ENCODE assay signal across 13 mouse cellular contexts in the genomic region with DNA sequence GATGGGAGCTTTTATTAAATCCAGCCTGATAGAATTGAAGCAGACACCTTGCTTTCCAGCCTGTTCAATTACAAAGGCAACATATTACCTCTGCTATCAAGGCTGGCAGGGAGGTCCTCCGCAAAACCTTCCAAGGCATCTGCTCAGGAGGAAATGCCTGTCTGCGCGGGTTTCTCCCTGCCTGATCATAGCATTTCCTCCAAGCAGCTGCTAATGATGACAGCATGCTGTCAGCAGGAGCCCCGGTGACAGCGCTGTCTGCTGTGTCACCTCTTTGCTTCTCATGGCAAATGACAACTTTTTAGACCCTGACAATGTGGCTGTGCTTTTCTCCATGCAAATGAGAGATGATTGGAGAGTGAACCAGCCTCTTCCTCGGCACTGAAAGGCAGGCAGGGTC.
DNase-seq lines count a peak whose midpoint lies in the region; ATAC-seq and TF ChIP-seq lines count a peak whose summit lies in the region.
"Had no signal": no experiment of that assay in that cellular context is flagged by ENCODE, and none has a peak within 500 bp of the region (broad histone marks: within the 10 kb centered on the region; RNA-seq: fewer than 3 reads in every experiment).

No protein-coding gene starts in this region.

- no peaks in the 10 kb centered on the region for H3K36me3 ChIP-seq in heart, embryonic 13.5 days
- H3K36me3 ChIP-seq in forebrain, embryonic 14.5 days (ENCODE audit: control insufficient read depth, insufficient read depth, low read length) = no peaks in the 10 kb centered on the region
- no peaks in the 10 kb centered on the region for H3K36me3 ChIP-seq in hindbrain, postnatal 0 days (ENCODE audit: insufficient read depth, low read length)
- H3K36me3 ChIP-seq: embryonic facial prominence, embryonic 12.5 days; stomach, embryonic 15.5 days had no signal

- peaks cover 15% of the 10 kb centered on the region for H3K4me1 ChIP-seq in heart, embryonic 13.5 days
- H3K4me1 ChIP-seq in forebrain, embryonic 14.5 days (ENCODE audit: control insufficient read depth, insufficient read depth, low read length) = no peaks in the 10 kb centered on the region
- H3K4me1 ChIP-seq in hindbrain, postnatal 0 days (ENCODE audit: insufficient read depth, low read length) = no peaks in the 10 kb centered on the region
- H3K4me1 ChIP-seq: embryonic facial prominence, embryonic 12.5 days; stomach, embryonic 15.5 days had no signal

- no peak overlapping the region for H3K27ac ChIP-seq in heart, embryonic 13.5 days (replicated peaks)
- H3K27ac ChIP-seq in forebrain, embryonic 14.5 days (ENCODE audit: low read depth, low read length) = no peak overlapping the region
- no peak overlapping the region for H3K27ac ChIP-seq in hindbrain, postnatal 0 days
- H3K27ac ChIP-seq: embryonic facial prominence, embryonic 12.5 days; kidney, postnatal 0 days; stomach, embryonic 15.5 days had no signal

- TF ChIP-seq CTCF in hindbrain, postnatal 0 days (IDR thresholded peaks at IDR 0.05; ENCODE audit: low read depth) = no peak

- intact Hi-C loops in heart, postnatal 36 days (cut with DNase I) = no loop called here

- no peak for DNase-seq in heart, postnatal 36 days
- DNase-seq in brain, embryonic 18.5 days (ENCODE audit: low read depth, low spot score) = peak; percentile 8
- peak; percentile 49 for DNase-seq in forebrain, embryonic 14.5 days (ENCODE audit: low spot score)
- DNase-seq in hindbrain, postnatal 0 days (ENCODE audit: low spot score) = peak; percentile 27
- DNase-seq in natural killer cell, adult 2 months (ENCODE audit: low spot score in 2 of 2) = no peak
- DNase-seq in layer of hippocampus, postnatal 36 days = no peak
- DNase-seq: adrenal gland, adult 2 months; cerebellum, adult 11 months had no signal

- peaks cover 28% of the 10 kb centered on the region for H3K27me3 ChIP-seq in heart, embryonic 13.5 days (replicated peaks)
- H3K27me3 ChIP-seq in forebrain, embryonic 14.5 days (replicated peaks; ENCODE audit: control insufficient read depth, insufficient read depth, low read length) = no peaks in the 10 kb centered on the region
- H3K27me3 ChIP-seq in hindbrain, postnatal 0 days (ENCODE audit: insufficient read depth, low read length) = no peaks in the 10 kb centered on the region
- H3K27me3 ChIP-seq: embryonic facial prominence, embryonic 12.5 days; Patski; stomach, embryonic 15.5 days had no signal

- H3K9ac ChIP-seq in heart, embryonic 13.5 days = no peak overlapping the region
- no peak overlapping the region for H3K9ac ChIP-seq in forebrain, embryonic 14.5 days (ENCODE audit: low read length)
- H3K9ac ChIP-seq in hindbrain, postnatal 0 days (replicated peaks; ENCODE audit: low read length) = no peak overlapping the region
- H3K9ac ChIP-seq: embryonic facial prominence, embryonic 12.5 days; stomach, embryonic 15.5 days had no signal

- peak overlapping the region; percentile 52 for H3K4me2 ChIP-seq in heart, embryonic 13.5 days
- H3K4me2 ChIP-seq in forebrain, embryonic 14.5 days (ENCODE audit: low read length) = no peak overlapping the region
- peak overlapping the region; percentile 11; the same call in 1 of the 2 replicates for H3K4me2 ChIP-seq in hindbrain, postnatal 0 days (ENCODE audit: low read depth, low read length)
- H3K4me2 ChIP-seq: embryonic facial prominence, embryonic 12.5 days; stomach, embryonic 15.5 days had no signal

- ATAC-seq in heart, embryonic 13.5 days (ENCODE audit: extremely low read depth, insufficient number of reproducible peaks, low FRiP score, low TSS enrichment) = no peak
- ATAC-seq in forebrain, embryonic 14.5 days = peak; percentile 61; the same call in 1 of the 2 replicates
- ATAC-seq in hindbrain, postnatal 0 days = peak; percentile 58
- ATAC-seq: Patski had no signal

- peak overlapping the region; percentile 15 for H3K4me3 ChIP-seq in heart, embryonic 13.5 days
- H3K4me3 ChIP-seq in forebrain, embryonic 14.5 days (ENCODE audit: low read depth, low read length) = no peak overlapping the region
- no peak overlapping the region for H3K4me3 ChIP-seq in hindbrain, postnatal 0 days (ENCODE audit: low read length)
- H3K4me3 ChIP-seq: embryonic facial prominence, embryonic 12.5 days; stomach, embryonic 15.5 days had no signal

- WGBS in heart, embryonic 13.5 days = 3% methylated on average over 6 of the region's 6 CpGs
- WGBS in forebrain, embryonic 14.5 days = 61% methylated on average over 6 of the region's 6 CpGs
- 39% methylated on average over 6 of the region's 6 CpGs for WGBS in hindbrain, postnatal 0 days

- no peaks in the 10 kb centered on the region for H3K9me3 ChIP-seq in heart, embryonic 13.5 days
- no peaks in the 10 kb centered on the region for H3K9me3 ChIP-seq in forebrain, embryonic 14.5 days (replicated peaks; ENCODE audit: control insufficient read depth, low read length)
- H3K9me3 ChIP-seq in hindbrain, postnatal 0 days (ENCODE audit: low read length) = no peaks in the 10 kb centered on the region
- H3K9me3 ChIP-seq: embryonic facial prominence, embryonic 12.5 days; stomach, embryonic 15.5 days had no signal

Comparison
In these comparisons a context has a peak if more than half of its experiments do, and no peak if none do; other contexts are left out.
1. DNase-seq: peak in brain, embryonic 18.5 days (single experiment), forebrain, embryonic 14.5 days (single experiment) and hindbrain, postnatal 0 days (single experiment); none in heart, postnatal 36 days (0 of 2), natural killer cell, adult 2 months (0 of 2) and layer of hippocampus, postnatal 36 days (0 of 2).